Mouse (Mus musculus): ENCODE measurements around the gene Stk10. TPM values are rescaled to one million over a fixed set of nuclear protein-coding genes. Genes with fewer than 3 reads are reported as not detected.

Gene Stk10
- polyA plus RNA-seq, 1 experiment from 2014 or later: 1.6 TPM

DNA sequence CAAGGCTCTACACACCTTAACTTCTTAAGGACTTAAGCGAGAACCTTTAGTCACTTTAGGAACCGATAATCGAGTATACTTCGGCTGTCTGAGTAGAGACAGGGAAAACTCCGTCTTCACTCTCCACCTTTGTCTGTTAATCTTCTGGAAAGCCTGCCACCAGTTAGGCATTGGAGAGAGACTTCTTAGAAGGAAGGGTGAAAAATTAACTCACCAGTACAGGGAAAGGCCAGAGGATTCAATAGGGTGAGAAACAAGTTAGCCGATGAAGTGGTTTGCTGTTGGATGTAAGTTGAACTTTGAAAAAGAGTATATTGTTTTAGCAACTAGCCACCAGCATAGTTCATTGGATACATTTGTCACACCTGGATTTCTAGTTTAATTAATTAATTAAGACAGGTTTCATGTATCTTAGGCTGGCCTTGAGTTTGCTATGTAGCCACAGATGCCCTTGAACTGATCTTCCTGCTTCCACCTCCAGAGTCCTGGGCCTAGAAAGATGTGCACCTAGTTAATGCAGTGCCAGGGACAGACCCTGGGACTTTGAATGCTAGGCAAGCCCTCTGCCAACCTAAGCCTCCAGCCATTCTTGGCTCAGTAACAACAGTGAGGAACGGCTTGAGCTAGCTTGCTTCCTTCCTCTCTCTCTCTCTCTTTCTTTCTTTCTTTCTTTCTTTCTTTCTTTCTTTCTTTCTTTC is 117.9 kb downstream of the Stk10 start:
- Histone ChIP-seq H3K9ac (ENCODE audit: low read depth, low read length) (no peak overlapping the region), H3K27ac (ENCODE audit: low read depth, low read length) (no peak overlapping the region), H3K4me3 (ENCODE audit: low read depth, low read length) (no peak overlapping the region), H3K36me3 (ENCODE audit: control insufficient read depth, insufficient read depth, low read length) (no peaks in the 10 kb centered on the region), H3K27me3 (ENCODE audit: control insufficient read depth, insufficient read depth, low read length) (no peaks in the 10 kb centered on the region), H3K4me1 (ENCODE audit: control insufficient read depth, insufficient read depth, low read length) (peaks cover 10% of the 10 kb centered on the region; the same call in 1 of the 2 replicates), H3K4me2 (no peak overlapping the region), H3K9me3 (replicated peaks; ENCODE audit: control insufficient read depth, low read length) (no peaks in the 10 kb centered on the region)
- WGBS (ENCODE audit: insufficient replicate concordance): 86% methylated on average over 7 of the region's 7 CpGs
- no peak for ATAC-seq (replicated peaks; ENCODE audit: insufficient number of reproducible peaks, low FRiP score, low TSS enrichment)

DNA sequence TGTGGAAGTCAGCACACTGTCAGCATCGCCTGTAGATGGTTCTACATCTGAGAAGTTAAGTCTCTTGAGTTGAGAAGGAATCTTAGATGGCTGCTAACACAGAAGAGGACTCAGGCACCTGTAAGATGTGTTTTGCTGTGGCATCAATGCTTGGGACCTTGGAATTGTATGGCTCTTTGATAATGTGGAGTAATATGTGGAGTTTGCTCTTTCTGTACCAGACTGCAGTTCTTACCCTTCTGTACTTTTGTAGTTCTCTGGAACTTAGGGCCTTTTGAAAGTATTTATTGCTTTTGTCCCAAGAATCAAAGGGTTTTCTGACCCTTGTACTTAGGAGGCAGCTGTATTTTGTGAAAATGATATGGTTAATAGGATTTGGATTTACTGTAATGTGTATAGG is 118.6 kb downstream of the Stk10 start:
- peaks cover 7% of the 10 kb centered on the region; the same call in 1 of the 2 replicates for H3K4me1 ChIP-seq (ENCODE audit: control insufficient read depth, insufficient read depth, low read length)
- H3K27ac ChIP-seq (ENCODE audit: low read depth, low read length): no peak overlapping the region
- no peak overlapping the region for H3K4me2 ChIP-seq
- no peak overlapping the region for H3K4me3 ChIP-seq (ENCODE audit: low read depth, low read length)
- 79% methylated on average over 1 of the region's 1 CpGs for WGBS (ENCODE audit: insufficient replicate concordance)
- H3K9ac ChIP-seq (ENCODE audit: low read depth, low read length): no peak overlapping the region
- H3K9me3 ChIP-seq (replicated peaks; ENCODE audit: control insufficient read depth, low read length): no peaks in the 10 kb centered on the region
- H3K36me3 ChIP-seq (ENCODE audit: control insufficient read depth, insufficient read depth, low read length): no peaks in the 10 kb centered on the region
- no peak for ATAC-seq (replicated peaks; ENCODE audit: insufficient number of reproducible peaks, low FRiP score, low TSS enrichment)
- no peaks in the 10 kb centered on the region for H3K27me3 ChIP-seq (ENCODE audit: control insufficient read depth, insufficient read depth, low read length)

DNA sequence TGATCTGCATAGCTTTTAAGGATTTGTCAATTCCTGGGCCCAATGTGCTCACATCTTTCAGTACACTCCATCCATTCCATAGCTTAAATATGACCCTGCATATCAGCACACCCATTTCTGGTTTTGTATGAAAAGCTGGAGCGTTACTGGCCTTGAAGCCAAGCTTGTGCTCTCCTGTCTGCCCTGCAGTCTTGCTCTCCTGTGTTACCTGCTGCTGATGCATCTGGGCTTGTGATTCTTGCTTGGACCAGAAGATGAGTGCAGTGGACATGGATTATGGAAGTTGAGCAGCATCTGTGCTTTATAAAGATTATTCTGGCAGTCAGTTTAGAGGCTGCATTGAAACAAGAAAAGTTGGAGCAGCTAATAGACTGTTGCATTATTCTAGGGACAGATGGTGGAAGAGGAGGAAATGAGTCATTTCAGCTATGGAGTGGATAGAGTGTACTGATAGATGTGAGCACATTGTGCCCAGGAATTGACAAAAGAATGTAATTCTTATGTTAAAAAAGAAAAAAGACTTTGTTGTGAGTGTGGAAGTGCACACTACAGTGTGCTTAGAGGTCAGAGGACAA is 129.1 kb downstream of the Stk10 start:
- Histone ChIP-seq H3K36me3 (ENCODE audit: control insufficient read depth, insufficient read depth, low read length) (no peaks in the 10 kb centered on the region), H3K27me3 (ENCODE audit: control insufficient read depth, insufficient read depth, low read length) (no peaks in the 10 kb centered on the region), H3K4me3 (ENCODE audit: low read depth, low read length) (no peak overlapping the region), H3K9ac (ENCODE audit: low read depth, low read length) (no peak overlapping the region), H3K4me1 (ENCODE audit: control insufficient read depth, insufficient read depth, low read length) (peaks cover 10% of the 10 kb centered on the region; the same call in 1 of the 2 replicates), H3K4me2 (no peak overlapping the region), H3K27ac (ENCODE audit: low read depth, low read length) (no peak overlapping the region), H3K9me3 (replicated peaks; ENCODE audit: control insufficient read depth, low read length) (no peaks in the 10 kb centered on the region)
- 81% methylated on average over 1 of the region's 1 CpGs for WGBS (ENCODE audit: insufficient replicate concordance)
- ATAC-seq (replicated peaks; ENCODE audit: insufficient number of reproducible peaks, low FRiP score, low TSS enrichment): no peak

DNA sequence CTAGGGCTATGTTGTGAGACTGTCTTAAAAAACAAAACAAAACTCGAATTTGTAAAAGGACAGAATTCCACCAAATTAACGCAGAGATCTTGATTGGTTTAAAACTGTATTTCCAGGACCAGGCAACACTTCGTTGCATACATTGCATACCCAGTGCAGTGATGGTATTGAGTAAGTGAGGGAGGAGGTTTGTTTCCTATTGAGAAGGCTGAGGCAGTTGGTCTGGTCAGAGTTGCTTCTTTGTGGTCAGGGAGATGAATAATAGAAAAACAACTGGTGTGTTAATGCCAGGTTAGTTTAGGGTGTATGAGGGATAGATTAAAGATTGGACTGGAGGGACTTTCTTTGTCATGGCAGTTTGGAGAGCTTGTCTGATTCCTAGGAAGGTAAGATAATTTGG is 132.5 kb downstream of the Stk10 start:
- Histone ChIP-seq H3K9me3 (replicated peaks; ENCODE audit: control insufficient read depth, low read length) (no peaks in the 10 kb centered on the region), H3K27ac (ENCODE audit: low read depth, low read length) (no peak overlapping the region), H3K9ac (ENCODE audit: low read depth, low read length) (no peak overlapping the region), H3K4me1 (ENCODE audit: control insufficient read depth, insufficient read depth, low read length) (peaks cover 16% of the 10 kb centered on the region), H3K4me2 (no peak overlapping the region), H3K27me3 (ENCODE audit: control insufficient read depth, insufficient read depth, low read length) (no peaks in the 10 kb centered on the region), H3K36me3 (ENCODE audit: control insufficient read depth, insufficient read depth, low read length) (no peaks in the 10 kb centered on the region), H3K4me3 (ENCODE audit: low read depth, low read length) (no peak overlapping the region)
- ATAC-seq (replicated peaks; ENCODE audit: insufficient number of reproducible peaks, low FRiP score, low TSS enrichment): no peak
- WGBS (ENCODE audit: insufficient replicate concordance): 83% methylated on average over 3 of the region's 3 CpGs

DNA sequence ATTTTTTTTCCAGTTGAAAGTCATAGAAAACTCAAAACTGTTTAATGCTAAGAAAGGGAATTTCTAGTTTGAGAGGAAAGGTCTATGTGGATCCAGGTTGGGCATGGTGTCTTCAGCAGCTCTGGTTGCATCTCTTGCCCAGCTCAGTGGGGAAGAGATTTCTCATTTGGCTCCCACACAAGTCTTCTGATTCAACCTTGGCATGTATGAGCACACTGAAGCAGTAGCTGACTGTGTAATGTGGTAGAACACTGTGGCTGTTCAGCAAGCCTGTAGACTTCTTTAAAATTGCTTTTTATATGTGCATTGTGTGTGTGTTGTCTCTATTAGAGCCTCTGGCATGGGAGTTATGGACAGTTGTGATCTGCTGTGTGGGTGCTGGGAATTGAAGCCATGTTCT is 133.9 kb downstream of the Stk10 start:
- no peak overlapping the region for H3K4me3 ChIP-seq (ENCODE audit: low read depth, low read length)
- H3K9ac ChIP-seq (ENCODE audit: low read depth, low read length): no peak overlapping the region
- no peak overlapping the region for H3K27ac ChIP-seq (ENCODE audit: low read depth, low read length)
- no peaks in the 10 kb centered on the region for H3K9me3 ChIP-seq (replicated peaks; ENCODE audit: control insufficient read depth, low read length)
- peaks cover 16% of the 10 kb centered on the region for H3K4me1 ChIP-seq (ENCODE audit: control insufficient read depth, insufficient read depth, low read length)
- H3K4me2 ChIP-seq: no peak overlapping the region
- H3K27me3 ChIP-seq (ENCODE audit: control insufficient read depth, insufficient read depth, low read length): no peaks in the 10 kb centered on the region
- H3K36me3 ChIP-seq (ENCODE audit: control insufficient read depth, insufficient read depth, low read length): no peaks in the 10 kb centered on the region
- no peak for ATAC-seq (replicated peaks; ENCODE audit: insufficient number of reproducible peaks, low FRiP score, low TSS enrichment)

DNA sequence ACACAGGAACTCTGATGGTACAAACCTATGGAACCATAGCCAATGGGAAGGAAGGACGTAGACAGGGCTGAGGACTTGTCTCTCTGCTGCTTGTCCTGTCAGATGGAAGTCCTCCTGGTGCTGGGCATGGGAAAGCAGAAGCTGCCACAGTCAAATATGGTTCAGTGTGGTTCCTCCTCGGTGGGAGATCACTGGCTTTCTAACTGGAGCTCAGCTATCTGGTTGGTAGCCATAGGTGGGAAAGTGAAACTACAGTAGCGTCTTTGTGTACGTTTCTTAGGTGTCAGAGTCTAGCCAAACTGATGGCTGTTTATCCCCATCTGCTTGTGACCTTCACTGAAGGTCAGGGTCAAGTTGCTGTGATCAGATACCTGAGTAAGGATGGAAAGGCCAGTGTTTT is 138.4 kb downstream of the Stk10 start:
- Histone ChIP-seq H3K36me3 (ENCODE audit: control insufficient read depth, insufficient read depth, low read length) (no peaks in the 10 kb centered on the region), H3K4me2 (no peak overlapping the region), H3K27me3 (ENCODE audit: control insufficient read depth, insufficient read depth, low read length) (no peaks in the 10 kb centered on the region), H3K4me1 (ENCODE audit: control insufficient read depth, insufficient read depth, low read length) (peaks cover 14% of the 10 kb centered on the region), H3K27ac (ENCODE audit: low read depth, low read length) (no peak overlapping the region), H3K9ac (ENCODE audit: low read depth, low read length) (no peak overlapping the region), H3K9me3 (replicated peaks; ENCODE audit: control insufficient read depth, low read length) (no peaks in the 10 kb centered on the region), H3K4me3 (ENCODE audit: low read depth, low read length) (no peak overlapping the region)
- no peak for ATAC-seq (replicated peaks; ENCODE audit: insufficient number of reproducible peaks, low FRiP score, low TSS enrichment)
- 89% methylated on average over 4 of the region's 4 CpGs for WGBS (ENCODE audit: insufficient replicate concordance)

Other genes starting within 250 kb of the Stk10 start
- gene Hba-a1, start 249.8 kb upstream of the Stk10 start, polyA plus RNA-seq (2014; fragmentation: Nextera tagmentation; extraction: Ambion mirVana): 8,943 and 11,032 TPM in 2 replicates
- 23.0 and 24.4 TPM in 2 replicates for gene Hbq1b, start 246.3 kb upstream of the Stk10 start, polyA plus RNA-seq (2014; fragmentation: Nextera tagmentation; extraction: Ambion mirVana)
- 18,841 and 22,217 TPM in 2 replicates for gene Hba-a2, start 236.8 kb upstream of the Stk10 start, polyA plus RNA-seq (2014; fragmentation: Nextera tagmentation; extraction: Ambion mirVana)
- gene Hbq1a, start 233.2 kb upstream of the Stk10 start, polyA plus RNA-seq (2014; fragmentation: Nextera tagmentation; extraction: Ambion mirVana): 0.64 and 1.2 TPM in 2 replicates
- 14.8 and 15.3 TPM in 2 replicates for gene Sh3pxd2b, start 185.5 kb upstream of the Stk10 start, polyA plus RNA-seq (2014; fragmentation: Nextera tagmentation; extraction: Ambion mirVana)
- gene Ubtd2, start 77.9 kb upstream of the Stk10 start, polyA plus RNA-seq (2014; fragmentation: Nextera tagmentation; extraction: Ambion mirVana): 34.7 and 39.1 TPM in 2 replicates
- gene Efcab9, start 1.2 kb upstream of the Stk10 start, polyA plus RNA-seq (2014; fragmentation: Nextera tagmentation; extraction: Ambion mirVana): 0.27 and 0.59 TPM in 2 replicates
- gene Fbxw11, start 109.4 kb downstream of the Stk10 start, polyA plus RNA-seq (2014; fragmentation: Nextera tagmentation; extraction: Ambion mirVana): 51.0 and 74.8 TPM in 2 replicates